17 mouse cellular contexts compared by ENCODE assay signal in the genomic region with DNA sequence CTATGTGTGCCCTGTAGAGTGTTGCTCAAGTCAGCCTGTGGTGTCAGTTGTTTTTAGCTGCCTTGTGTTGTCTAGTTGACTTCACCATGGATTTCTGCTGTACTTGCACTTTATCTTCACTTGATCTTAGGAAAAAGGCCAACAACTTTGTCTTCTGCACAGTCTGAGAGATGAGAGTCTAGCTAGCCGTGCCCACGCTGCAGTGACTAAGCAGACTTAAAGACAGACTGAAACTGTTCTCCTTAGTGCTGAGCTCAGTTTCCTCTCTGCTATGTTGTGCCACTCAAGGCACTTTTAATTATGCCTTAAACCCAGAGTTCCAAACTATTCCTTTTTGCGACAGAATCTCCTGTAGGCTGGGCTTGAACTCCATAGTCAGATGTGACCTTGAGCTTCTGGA. TPM values are rescaled to one million over a fixed set of nuclear protein-coding genes. Genes with fewer than 3 reads are reported as not detected.
"Had no signal": no experiment of that assay in that cellular context is flagged by ENCODE, and none has a peak within 500 bp of the region (broad histone marks: within the 10 kb centered on the region; RNA-seq: fewer than 3 reads in every experiment).

No protein-coding gene starts in this region.

- H3K27ac ChIP-seq: liver, embryonic 14.5 days; midbrain, embryonic 13.5 days; neural tube, embryonic 13.5 days; neural tube, embryonic 15.5 days; stomach, embryonic 15.5 days; stomach, postnatal 0 days had no signal

- H3K27me3 ChIP-seq: midbrain, embryonic 13.5 days; neural tube, embryonic 13.5 days; neural tube, embryonic 15.5 days; stomach, embryonic 15.5 days had no signal

- H3K9ac ChIP-seq: liver, embryonic 14.5 days; lung, embryonic 14.5 days; midbrain, embryonic 13.5 days; neural tube, embryonic 13.5 days; neural tube, embryonic 15.5 days; stomach, embryonic 15.5 days had no signal

- H3K4me2 ChIP-seq: lung, embryonic 14.5 days; midbrain, embryonic 11.5 days; midbrain, embryonic 13.5 days; neural tube, embryonic 13.5 days; neural tube, embryonic 15.5 days; stomach, embryonic 15.5 days had no signal

- H3K4me3 ChIP-seq: midbrain, embryonic 13.5 days; myocyte; neural tube, embryonic 13.5 days; neural tube, embryonic 15.5 days; stomach, embryonic 15.5 days had no signal

- ATAC-seq: midbrain, embryonic 13.5 days; midbrain, embryonic 16.5 days had no signal

- H3K9me3 ChIP-seq: midbrain, embryonic 13.5 days; neural tube, embryonic 13.5 days; neural tube, embryonic 15.5 days; stomach, embryonic 15.5 days had no signal

- DNase-seq: lung, adult 18-20 months; lung, embryonic 14.5 days; lung, postnatal 10 days; lung, postnatal 4 days; right cerebral cortex, postnatal 14 days; thymus, adult 2 months; thymus, postnatal 25 days; thymus, postnatal 4 days had no signal

- H3K4me1 ChIP-seq: midbrain, embryonic 13.5 days; neural tube, embryonic 15.5 days; stomach, embryonic 15.5 days had no signal

RNA-seq across cellular contexts. Expression of a gene that starts 33.9 kb away (rescaled TPM):
- polyA plus RNA-seq: lung, embryonic 14.5 days; stomach, postnatal 0 days had no signal
